Mouse (Mus musculus) kidney, adult 2 months (tissue): ENCODE measurements around the gene 6820408C15Rik.

Experiments
- CTCF ChIP-seq: fragments of 200-500 bp; conservative IDR thresholded peaks from 2 replicates; pipeline ENCODE4 v1.5.1; 2011; ENCODE audit warnings: low read depth, mild to moderate bottlenecking, control low read depth, low read length, moderate library complexity, mixed read lengths; ENCODE audit not compliant: insufficient read depth, insufficient read length
- POLR2A ChIP-seq: fragments of 200-500 bp; IDR thresholded peaks from one replicate; pipeline ENCODE4 v1.6.1; 2011; ENCODE audit warnings: low read depth, low read length, control low read depth

GRCm38 (mm10) chr2:152464570-152465150, 49.3 kb downstream of the 6820408C15Rik start, which contains the start of gene Defb23:
- no peak for TF ChIP-seq POLR2A
- no peak for TF ChIP-seq CTCF
